Mouse (Mus musculus) bone marrow, adult 2 months (tissue): Measurements from ENCODE around the gene Pcnt.

Experiments
- CTCF ChIP-seq: fragments of 200-500 bp; IDR thresholded peaks from 2 replicates; pipeline ENCODE4 v1.5.1; 2011; ENCODE audit warnings: low read length, control low read depth; ENCODE audit not compliant: control insufficient read depth, insufficient read depth
- POLR2A ChIP-seq: fragments of 200-500 bp; IDR thresholded peaks from 2 replicates; pipeline ENCODE4 v1.6.1; 2011; ENCODE audit warnings: low read depth, mild to moderate bottlenecking, control low read depth, low read length, borderline replicate concordance; ENCODE audit not compliant: control insufficient read depth

- TF ChIP-seq CTCF = no peak
- no peak for TF ChIP-seq POLR2A
Measured at GRCm38 (mm10) chr10:76433925-76434324, 8.7 kb downstream of the Pcnt start.
